In the genomic region with DNA sequence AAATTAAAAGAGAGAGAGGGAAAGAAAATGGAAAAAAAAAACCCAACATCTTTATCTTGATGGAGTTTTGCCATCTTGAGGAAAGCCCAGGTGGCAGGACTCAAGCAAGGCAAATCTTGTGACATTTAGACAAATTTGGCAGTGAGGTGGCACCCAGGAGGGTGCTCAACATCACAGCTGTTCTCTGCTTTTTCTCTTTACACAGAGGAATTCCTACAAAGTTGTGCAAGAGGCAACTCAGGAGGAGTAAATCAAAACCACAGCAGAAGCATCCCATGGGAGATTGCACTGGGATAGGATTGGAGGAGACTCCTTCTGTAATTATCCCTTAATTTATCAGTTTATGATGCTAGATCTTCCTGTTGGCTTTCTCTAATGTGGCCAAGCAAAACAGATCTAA, we compare ENCODE assay signal across 18 mouse cellular contexts.
DNase-seq lines count a peak whose midpoint lies in the region; ATAC-seq and TF ChIP-seq lines count a peak whose summit lies in the region.
"Had no signal": no experiment of that assay in that cellular context is flagged by ENCODE, and none has a peak within 500 bp of the region (broad histone marks: within the 10 kb centered on the region; RNA-seq: fewer than 3 reads in every experiment).

No protein-coding gene starts in this region.

- TF ChIP-seq CTCF in lung, adult 2 months (IDR thresholded peaks at IDR 0.05; ENCODE audit: insufficient read depth, low read length): no peak

- no peaks in the 10 kb centered on the region for H3K36me3 ChIP-seq in forebrain, embryonic 11.5 days (ENCODE audit: control insufficient read depth, insufficient read depth, low read length)
- H3K36me3 ChIP-seq: G1E; intestine, embryonic 15.5 days had no signal

- no peaks in the 10 kb centered on the region for H3K9me3 ChIP-seq in forebrain, embryonic 11.5 days (ENCODE audit: control insufficient read depth, low read length)
- H3K9me3 ChIP-seq: G1E; heart, embryonic 13.5 days; hindbrain, embryonic 15.5 days; intestine, embryonic 15.5 days; limb, embryonic 10.5 days had no signal

- no peaks in the 10 kb centered on the region for H3K4me1 ChIP-seq in lung, adult 2 months (ENCODE audit: control insufficient read depth, insufficient read depth, low read length)
- no peaks in the 10 kb centered on the region for H3K4me1 ChIP-seq in forebrain, embryonic 11.5 days (replicated peaks; ENCODE audit: control insufficient read depth, insufficient read depth, low read length)
- H3K4me1 ChIP-seq: heart, embryonic 13.5 days; hindbrain, embryonic 15.5 days; intestine, embryonic 15.5 days; limb, embryonic 10.5 days had no signal

- no peak overlapping the region for H3K27ac ChIP-seq in forebrain, embryonic 11.5 days (ENCODE audit: low read depth, low read length)
- H3K27ac ChIP-seq: heart, embryonic 13.5 days; hindbrain, embryonic 15.5 days; intestine, embryonic 15.5 days; limb, embryonic 10.5 days had no signal

- H3K4me3 ChIP-seq in lung, adult 2 months (replicated peaks; ENCODE audit: extremely low read depth, low read depth, low read length): no peak overlapping the region
- H3K4me3 ChIP-seq in forebrain, embryonic 11.5 days (ENCODE audit: low read depth, low read length): no peak overlapping the region
- H3K4me3 ChIP-seq: erythroblast, embryonic 14.5 days; heart, embryonic 13.5 days; hindbrain, embryonic 15.5 days; intestine, embryonic 15.5 days; limb, embryonic 10.5 days had no signal

- H3K4me2 ChIP-seq in forebrain, embryonic 11.5 days (ENCODE audit: low read depth, low read length, severe bottlenecking): no peak overlapping the region
- H3K4me2 ChIP-seq: heart, embryonic 13.5 days; hindbrain, embryonic 15.5 days; intestine, embryonic 15.5 days had no signal

- TF ChIP-seq POLR2A in lung, adult 2 months (IDR thresholded peaks at IDR 0.05; ENCODE audit: borderline replicate concordance, extremely low read depth, low read depth, low read length): no peak

- intact Hi-C loops in heart, postnatal 10 days (cut with DNase I): no loop called here

- peak; percentile 11 for DNase-seq in adrenal gland, postnatal 14 days
- DNase-seq in adrenal gland, postnatal 25 days: no peak
- DNase-seq in heart, adult 8-10 months (ENCODE audit: low spot score): peak; percentile 11
- DNase-seq in heart, postnatal 10 days: no peak
- peak; percentile 6 for DNase-seq in lung, postnatal 36 days
- no peak for DNase-seq in lung, adult 2 months
- peak; percentile 15 for DNase-seq in skeletal muscle tissue, adult 2 months (ENCODE audit: low read depth, low spot score)
- no peak for DNase-seq in forebrain, embryonic 11.5 days (ENCODE audit: low spot score)
- DNase-seq: liver, postnatal 0 days; lung, postnatal 4 days had no signal

- H3K27me3 ChIP-seq in forebrain, embryonic 11.5 days (ENCODE audit: control insufficient read depth, insufficient read depth, low read length): no peaks in the 10 kb centered on the region
- H3K27me3 ChIP-seq: heart, embryonic 13.5 days; hindbrain, embryonic 15.5 days; intestine, embryonic 15.5 days had no signal

- no peak for ATAC-seq in forebrain, embryonic 11.5 days (replicated peaks; ENCODE audit: low FRiP score)
- ATAC-seq: activated CD4-positive, CD25-positive, alpha-beta regulatory T cell, adult 4 months; forebrain, embryonic 14.5 days; intestine, embryonic 15.5 days; liver, postnatal 0 days had no signal

- no peak overlapping the region for H3K9ac ChIP-seq in forebrain, embryonic 11.5 days (ENCODE audit: low read length)
- H3K9ac ChIP-seq: heart, embryonic 13.5 days; hindbrain, embryonic 15.5 days; intestine, embryonic 15.5 days; liver, postnatal 0 days had no signal

Comparison
In these comparisons a context has a peak if more than half of its experiments do, and no peak if none do; other contexts are left out.
1. DNase-seq: peak in adrenal gland, postnatal 14 days (single experiment), heart, adult 8-10 months (single experiment), lung, postnatal 36 days (single experiment) and skeletal muscle tissue, adult 2 months (single experiment); none in adrenal gland, postnatal 25 days (single experiment), heart, postnatal 10 days (0 of 2), lung, adult 2 months (single experiment) and forebrain, embryonic 11.5 days (single experiment).